Mouse (Mus musculus): Measurements from ENCODE around the gene Clasp1.

GRCm38 (mm10) chr1:118559716-118560115 is 170.9 kb downstream of the Clasp1 start:
- TF ChIP-seq CTCF (IDR thresholded peaks at IDR 0.05; ENCODE audit: extremely low read depth, insufficient read depth, insufficient read length, insufficient replicate concordance) (no peak), POLR2A (IDR thresholded peaks at IDR 0.05; ENCODE audit: low read depth, low read length) (no peak)

Measured in spleen, adult 2 months (tissue).